Mouse (Mus musculus) T-helper 1 cell (primary cell): Measurements from ENCODE around the gene Pou2af1.

Source experiments
- in situ Hi-C: fragments of 300-600 bp; cut with MboI, MseI; formaldehyde crosslinking; loops from one replicate; pipeline ENCODE4 v1.15.1; 2025; ENCODE audit warnings: high pct_unique_total_duplicates

Pou2af1 gene

GRCm38 (mm10) chr9:51215949-51216348 is 2.4 kb downstream of the Pou2af1 start:
- in situ Hi-C loops = no loop called here

DNA sequence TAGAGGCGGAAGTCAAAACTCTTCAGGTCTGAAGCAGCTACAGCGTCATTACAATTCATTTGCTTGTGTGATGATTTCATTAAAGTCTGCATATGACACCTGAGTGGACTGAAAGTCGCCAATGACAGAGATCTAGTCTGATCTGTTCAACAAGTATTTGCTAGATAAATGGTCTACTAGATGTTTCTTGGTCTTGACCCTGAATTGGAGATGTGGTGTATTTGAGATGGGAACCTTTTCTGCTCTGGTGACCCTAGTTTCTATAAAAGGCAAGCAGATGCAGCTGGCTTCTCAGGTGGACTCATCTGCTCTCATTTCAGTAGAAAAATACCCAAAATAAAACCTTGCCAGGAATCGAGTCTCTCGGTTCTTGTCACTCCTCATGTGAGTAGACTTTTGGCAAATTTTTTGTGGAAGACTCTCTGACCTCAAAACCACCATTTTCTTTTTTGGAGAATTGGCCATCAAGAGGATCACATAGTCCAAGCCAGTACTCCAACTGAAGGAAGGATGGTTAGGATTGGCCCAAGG is 12.2 kb downstream of the Pou2af1 start:
- in situ Hi-C loops = loop anchor here (10.0 kb wide), 1 partner anchor 549 kb away; no protein-coding TSS in a partner anchor

DNA sequence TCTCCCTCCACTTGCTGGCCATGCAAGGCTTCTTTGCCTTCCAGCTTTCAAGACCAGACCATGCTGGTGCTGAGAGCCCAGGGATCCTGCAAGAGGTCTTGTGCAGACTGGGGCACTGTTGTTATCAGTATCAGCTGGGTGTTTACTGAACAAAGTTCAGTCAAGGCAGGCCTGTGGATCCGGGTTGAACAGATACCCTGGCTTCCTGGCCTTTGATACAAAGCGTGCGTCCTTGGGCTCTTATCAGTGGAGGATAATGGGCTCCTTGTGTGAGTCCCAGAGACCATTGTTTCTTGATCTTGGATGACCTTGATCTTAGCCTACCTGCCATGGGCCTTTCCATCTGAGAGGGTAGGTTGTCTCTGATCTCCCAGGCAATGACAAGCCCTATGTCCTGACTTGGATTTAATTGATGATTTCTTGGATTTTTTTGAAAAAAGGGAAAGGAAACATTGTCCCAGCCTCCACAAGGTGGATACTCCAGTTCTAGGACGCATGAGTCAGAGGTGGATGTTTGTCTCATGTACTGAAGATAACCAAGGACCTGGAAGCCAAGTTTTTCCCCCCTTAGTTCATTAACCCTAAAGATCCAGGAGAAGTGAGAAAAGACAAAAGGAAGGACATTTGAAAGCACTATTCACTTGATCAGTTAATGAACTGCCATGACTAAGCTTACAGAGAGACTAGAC is 17.3 kb downstream of the Pou2af1 start:
- in situ Hi-C loops = no loop called here

GRCm38 (mm10) chr9:51232163-51232562 is 18.7 kb downstream of the Pou2af1 start:
- in situ Hi-C loops = no loop called here

DNA sequence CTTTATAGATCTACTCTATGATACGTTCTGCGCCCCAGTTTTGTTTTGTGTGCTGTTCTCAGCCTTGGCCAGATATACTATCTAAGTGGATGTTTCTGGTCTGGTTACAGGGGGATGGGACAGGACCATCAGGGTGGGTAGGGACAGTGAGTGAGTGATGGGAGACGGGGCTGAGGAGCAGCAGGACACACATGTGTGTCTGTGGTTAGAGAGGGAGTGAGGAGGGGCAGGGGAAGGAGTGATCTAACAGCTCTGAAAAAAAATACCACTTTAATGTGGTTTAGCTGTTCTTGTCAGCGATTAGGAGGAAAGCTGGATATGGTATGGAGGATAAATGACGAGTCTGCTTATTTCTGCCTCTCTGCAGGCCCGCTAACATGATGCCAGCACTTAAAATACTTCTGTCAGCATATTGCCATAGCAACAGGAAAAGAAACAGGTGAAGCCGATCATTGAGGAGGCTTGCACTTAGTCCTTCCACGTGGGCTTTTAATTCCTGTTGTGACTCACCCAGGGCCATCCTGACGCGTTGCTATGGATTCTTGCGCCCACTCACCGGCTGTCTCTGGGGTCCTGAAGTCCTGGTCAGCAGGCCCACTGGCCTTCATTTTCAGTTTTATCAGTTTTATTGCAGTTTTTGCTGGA is 25.4 kb downstream of the Pou2af1 start:
- in situ Hi-C loops = no loop called here

GRCm38 (mm10) chr9:51256780-51257502 is 43.4 kb downstream of the Pou2af1 start:
- in situ Hi-C loops = no loop called here

- in situ Hi-C loops = no loop called here
Observed at GRCm38 (mm10) chr9:51258426-51258825, 44.9 kb downstream of the Pou2af1 start.

GRCm38 (mm10) chr9:51268852-51269251 is 55.3 kb downstream of the Pou2af1 start:
- in situ Hi-C loops = no loop called here

DNA sequence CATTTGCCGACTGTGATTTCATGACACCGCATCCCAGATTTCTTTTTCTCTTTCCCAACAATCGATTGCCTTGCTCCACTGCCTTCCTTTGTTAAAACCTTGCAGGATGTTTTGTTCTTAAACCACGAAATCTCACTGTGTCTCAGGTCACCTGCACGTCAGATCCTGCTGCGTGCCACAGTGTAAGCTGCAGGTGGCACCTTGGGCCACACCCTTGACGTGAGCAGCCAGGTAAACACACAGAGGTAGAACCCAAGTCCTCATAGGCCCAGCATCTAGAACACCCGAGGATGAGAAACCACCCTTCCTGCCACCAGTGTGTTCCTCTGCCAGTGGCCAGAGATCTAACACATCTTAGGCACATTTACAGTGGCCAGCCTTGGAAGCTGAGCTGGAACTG is 57.6 kb downstream of the Pou2af1 start:
- in situ Hi-C loops = no loop called here

DNA sequence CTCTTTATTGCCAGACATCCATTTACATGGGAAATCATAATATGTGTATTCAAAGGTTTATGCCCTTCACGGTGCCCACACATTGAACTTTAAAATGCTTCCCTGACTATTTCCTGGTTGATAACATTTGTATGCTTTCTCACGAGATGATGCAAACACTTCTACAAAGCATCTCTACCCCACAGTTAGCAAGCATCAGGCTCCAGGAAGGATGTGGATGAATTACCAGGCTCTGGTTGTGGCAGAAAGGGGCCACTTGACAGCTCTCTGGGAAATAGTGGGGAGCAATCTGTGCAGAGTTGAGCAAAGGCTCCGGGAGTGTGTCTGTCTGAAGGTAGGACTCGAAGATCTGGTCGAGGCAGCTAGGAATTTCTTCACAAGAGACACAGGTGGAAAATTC is 58.6 kb downstream of the Pou2af1 start:
- in situ Hi-C loops = no loop called here

DNA sequence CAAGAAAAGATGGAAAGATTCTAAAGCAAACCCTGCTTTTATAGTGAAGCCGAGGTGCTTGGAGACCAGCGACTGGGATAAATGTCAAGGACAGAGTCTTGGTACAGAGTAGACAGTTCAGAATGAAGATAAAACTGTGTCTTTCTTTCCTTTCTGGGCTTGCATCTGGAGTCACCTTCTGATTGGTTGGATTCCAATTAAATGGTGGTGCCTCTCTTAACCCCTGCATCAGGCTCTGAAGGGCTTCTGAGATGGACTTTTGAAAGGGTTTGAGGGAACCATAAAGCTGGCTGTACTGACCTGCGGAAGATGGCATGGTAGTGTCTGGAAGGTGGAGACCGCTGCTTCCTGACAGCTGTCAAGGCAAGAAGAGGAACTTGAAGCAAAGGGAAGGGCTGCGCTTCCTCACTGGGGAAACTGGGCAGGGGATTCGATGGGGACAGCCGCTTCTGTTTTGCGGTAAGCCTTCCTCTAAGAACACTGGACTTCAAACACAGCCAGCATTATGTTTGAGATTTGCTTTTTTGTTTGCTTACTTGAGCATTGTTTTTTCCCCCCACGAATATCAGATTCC is 60.2 kb downstream of the Pou2af1 start:
- in situ Hi-C loops = no loop called here

GRCm38 (mm10) chr9:51274678-51275077 is 61.2 kb downstream of the Pou2af1 start:
- in situ Hi-C loops = no loop called here

- in situ Hi-C loops = no loop called here
Observed at GRCm38 (mm10) chr9:51277834-51278498, 64.5 kb downstream of the Pou2af1 start.

GRCm38 (mm10) chr9:51278500-51279381 is 65.2 kb downstream of the Pou2af1 start, which contains the start of gene Colca2:
Gene Colca2 (minus strand): TSS chr9:51278569.
- in situ Hi-C loops = no loop called here

GRCm38 (mm10) chr9:51286079-51286478 is 72.6 kb downstream of the Pou2af1 start:
- in situ Hi-C loops = no loop called here
